ENCODE assay signal across 14 mouse cellular contexts in genomic region chr10:75491234-75491935, GRCm38 (mm10).
"Had no signal": no experiment of that assay in that cellular context is flagged by ENCODE, and none has a peak within 500 bp of the region (broad histone marks: within the 10 kb centered on the region; RNA-seq: fewer than 3 reads in every experiment).

No protein-coding gene starts in this region.

- H3K4me2 ChIP-seq: neural tube, embryonic 12.5 days; neural tube, embryonic 13.5 days; neural tube, embryonic 15.5 days; stomach, embryonic 15.5 days had no signal

- H3K9me3 ChIP-seq: neural tube, embryonic 12.5 days; neural tube, embryonic 13.5 days; neural tube, embryonic 15.5 days; stomach, embryonic 15.5 days had no signal

- H3K27ac ChIP-seq: neural tube, embryonic 12.5 days; neural tube, embryonic 13.5 days; neural tube, embryonic 15.5 days; stomach, embryonic 15.5 days; stomach, postnatal 0 days had no signal

- H3K4me3 ChIP-seq: neural tube, embryonic 12.5 days; neural tube, embryonic 13.5 days; neural tube, embryonic 15.5 days; stomach, embryonic 15.5 days had no signal

- DNase-seq: retina, postnatal 1 day; right cerebral cortex, adult 18-20 months; right cerebral cortex, postnatal 14 days; right cerebral cortex, postnatal 25 days; right cerebral cortex, postnatal 4 days; spleen, adult 18-20 months; thymus, adult 18-20 months; thymus, postnatal 36 days; thymus, postnatal 4 days had no signal

- H3K4me1 ChIP-seq: neural tube, embryonic 12.5 days; neural tube, embryonic 13.5 days; neural tube, embryonic 15.5 days; stomach, embryonic 15.5 days had no signal

- H3K27me3 ChIP-seq: neural tube, embryonic 12.5 days; neural tube, embryonic 13.5 days; neural tube, embryonic 15.5 days; stomach, embryonic 15.5 days had no signal

- H3K9ac ChIP-seq: neural tube, embryonic 12.5 days; neural tube, embryonic 13.5 days; neural tube, embryonic 15.5 days; stomach, embryonic 15.5 days had no signal

- H3K36me3 ChIP-seq: neural tube, embryonic 12.5 days; neural tube, embryonic 13.5 days; neural tube, embryonic 15.5 days; stomach, embryonic 15.5 days had no signal
